Mouse (Mus musculus) olfactory bulb, adult 2 months (tissue): ENCODE measurements around the gene Pdzk1ip1.

Experiments used
- CTCF ChIP-seq: fragments of 200-500 bp; IDR thresholded peaks from 2 replicates; pipeline ENCODE4 v1.5.1; 2012; ENCODE audit warnings: low read depth, mild to moderate bottlenecking, low read length, moderate library complexity; ENCODE audit not compliant: insufficient read depth
- POLR2A ChIP-seq: fragments of 200-500 bp; IDR thresholded peaks from 2 replicates; pipeline ENCODE4 v1.6.1; 2012; ENCODE audit warnings: mild to moderate bottlenecking, low read depth, low read length, moderate library complexity; ENCODE audit not compliant: insufficient read depth

DNA sequence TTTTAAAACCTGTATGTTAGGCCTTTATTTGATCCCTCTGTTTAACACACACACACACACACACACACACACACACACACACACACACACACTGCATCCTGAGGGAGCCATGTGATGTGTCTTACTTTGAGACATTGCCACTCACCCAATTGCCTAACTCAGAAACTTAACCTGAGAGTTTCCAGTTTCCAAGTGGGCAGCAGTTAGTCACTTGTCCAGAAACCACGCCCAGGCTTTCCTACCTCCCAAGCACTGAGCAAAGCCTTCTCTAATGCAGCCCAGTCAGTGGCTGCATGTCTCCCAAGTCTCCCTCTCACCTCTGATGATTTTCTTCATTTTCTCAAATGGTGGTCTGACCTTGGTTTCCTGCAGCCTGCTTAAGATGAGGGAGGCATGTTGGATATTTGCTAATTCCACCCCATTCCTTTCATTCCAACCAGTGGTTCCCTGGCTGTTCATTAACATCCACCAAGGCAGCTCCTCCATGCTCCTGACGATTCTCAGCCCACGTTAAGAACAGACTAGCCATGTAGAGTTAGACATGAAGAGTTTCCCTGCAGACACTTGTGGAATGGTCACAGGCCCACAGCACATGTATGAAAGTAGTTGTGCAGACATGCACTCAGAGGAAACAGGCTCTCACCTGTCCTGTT is 1.6 kb upstream of the Pdzk1ip1 start:
- TF ChIP-seq CTCF (no peak), POLR2A (no peak)
